Mouse (Mus musculus): ENCODE data around the gene Hsd17b12.

- no peak for TF ChIP-seq GATA1 (IDR thresholded peaks at IDR 0.05; ENCODE audit: borderline replicate concordance, low read length)
- no peak for TF ChIP-seq FLI1 (IDR thresholded peaks at IDR 0.05; ENCODE audit: low read length)
Measured at GRCm38 (mm10) chr2:94002331-94002730, 155.4 kb downstream of the Hsd17b12 start.
